Mouse (Mus musculus) G1E (cell line): ENCODE results near the gene Zfp512b. TPM values are rescaled to one million over a fixed set of nuclear protein-coding genes. Genes with fewer than 3 reads are reported as not detected.

ENCODE experiments used
- ATAC-seq: 2 replicates; pipeline ENCODE4 v1.8.0; 2016; ENCODE audit warnings: mild to moderate bottlenecking; ENCODE audit not compliant: insufficient number of reproducible peaks, poor library complexity, low FRiP score, severe bottlenecking; ENCODE audit errors: extremely low read depth
- DNase-seq: peaks from one replicate; pipeline ENCODE4 v3.0.0; 2012; ENCODE audit warnings: low spot score
- H3K27me3 ChIP-seq: 2 replicates; pipeline ENCODE4 v1.6.1; 2012; ENCODE audit warnings: mild to moderate bottlenecking, low read length, inconsistent platforms; ENCODE audit not compliant: insufficient read depth
- H3K36me3 ChIP-seq: replicated peaks from 2 replicates; pipeline ENCODE3; 2012; ENCODE audit warnings: mild to moderate bottlenecking, inconsistent platforms
- H3K4me1 ChIP-seq: 2 replicates; pipeline ENCODE4 v1.6.1; 2012; ENCODE audit warnings: low read depth, low read length, inconsistent platforms, mixed read lengths; ENCODE audit not compliant: insufficient read depth
- H3K4me3 ChIP-seq: 2 replicates; pipeline ENCODE4 v1.5.1; 2012; ENCODE audit warnings: low read depth, mild to moderate bottlenecking, inconsistent platforms, low read length, moderate library complexity, mixed read lengths
- H3K9me3 ChIP-seq: replicated peaks from 2 replicates; pipeline ENCODE4 v1.6.1; 2012; ENCODE audit warnings: inconsistent platforms
- CTCF ChIP-seq: IDR thresholded peaks from 2 replicates; pipeline ENCODE4 v1.5.1; 2012; ENCODE audit warnings: low read depth, low read length, inconsistent platforms, mixed read lengths
- GATA1 ChIP-seq: IDR thresholded peaks from 2 replicates; pipeline ENCODE4 v1.6.1; 2012; ENCODE audit warnings: borderline replicate concordance, low read length, inconsistent platforms, mixed read lengths
- GATA2 ChIP-seq: IDR thresholded peaks from 2 replicates; pipeline ENCODE4 v1.6.1; 2012; ENCODE audit warnings: low read depth, low read length, inconsistent platforms, borderline replicate concordance
- POLR2AphosphoS5 ChIP-seq: IDR thresholded peaks from 2 replicates; pipeline ENCODE4 v1.6.1; 2012; ENCODE audit warnings: low read depth, low read length, inconsistent platforms; ENCODE audit not compliant: insufficient replicate concordance
- TAL1 ChIP-seq: conservative IDR thresholded peaks from 2 replicates; pipeline ENCODE4 v1.6.1; 2012; ENCODE audit warnings: low read depth, low read length, inconsistent platforms, mixed read lengths
- polyA plus RNA-seq: library from polyadenylated mRNA; stranded (reverse); fragments of >175 nt; gene quantifications from 2 replicates; pipeline ENCODE4 v1.2.3, GENCODE M21; 2012
- total RNA-seq, 2 experiments: library from RNA; stranded (forward) in 1 of 2; stranded (reverse) in 1 of 2; fragments of 200-1000 nt in 1 of 2; fragments of >200 nt in 1 of 2; fragmentation: Nextera tagmentation in 1 of 2; gene quantifications; 2 replicates each; pipeline ENCODE4 v1.2.3; 2014 to 2017

Gene Zfp512b
- total and polyA plus RNA-seq, 3 experiments = 19.8 to 88.2 (median 40.5) TPM

GRCm38 (mm10) chr2:181585506-181585905 lies 7.1 kb downstream of the Zfp512b start:
- ATAC-seq = no peak
- TF ChIP-seq CTCF (no peak), GATA2 (no peak), GATA1 (no peak), TAL1 (no peak), POLR2AphosphoS5 (no peak)
- Histone ChIP-seq H3K36me3 (peaks cover 82% of the 10 kb centered on the region), H3K27me3 (no peaks in the 10 kb centered on the region), H3K4me3 (no peak overlapping the region), H3K9me3 (no peaks in the 10 kb centered on the region), H3K4me1 (peaks cover 53% of the 10 kb centered on the region)
- no peak for DNase-seq

- TF ChIP-seq GATA1 (no peak; the same call in 1 of the 2 replicates), CTCF (no peak), GATA2 (no peak), POLR2AphosphoS5 (no peak), TAL1 (no peak)
- Histone ChIP-seq H3K36me3 (peaks cover 80% of the 10 kb centered on the region), H3K4me1 (peaks cover 56% of the 10 kb centered on the region), H3K9me3 (no peaks in the 10 kb centered on the region), H3K27me3 (no peaks in the 10 kb centered on the region), H3K4me3 (no peak within 1 kb of the TSS)
- no peak for DNase-seq
- ATAC-seq = no peak
Observed at GRCm38 (mm10) chr2:181584411-181584942, 8.1 kb downstream of the Zfp512b start, which contains the start of gene Uckl1. TSS of gene Uckl1 (minus strand) at chr2:181584892.

- TF ChIP-seq POLR2AphosphoS5 = no peak
- TF ChIP-seq GATA2 = no peak
- no peak for TF ChIP-seq CTCF
- no peak for TF ChIP-seq TAL1
- no peak for TF ChIP-seq GATA1
- Histone ChIP-seq H3K4me1 (peaks cover 62% of the 10 kb centered on the region), H3K9me3 (no peaks in the 10 kb centered on the region), H3K36me3 (peaks cover 80% of the 10 kb centered on the region), H3K27me3 (no peaks in the 10 kb centered on the region), H3K4me3 (no peak overlapping the region)
- ATAC-seq (no peak), DNase-seq (no peak)
Observed at GRCm38 (mm10) chr2:181583460-181584257, 8.9 kb downstream of the Zfp512b start.

GRCm38 (mm10) chr2:181582939-181583338 lies 9.7 kb downstream of the Zfp512b start:
- TF ChIP-seq POLR2AphosphoS5 (no peak), TAL1 (no peak), CTCF (no peak), GATA2 (no peak), GATA1 (no peak)
- Histone ChIP-seq H3K36me3 (peaks cover 74% of the 10 kb centered on the region), H3K4me3 (no peak overlapping the region), H3K27me3 (no peaks in the 10 kb centered on the region), H3K9me3 (no peaks in the 10 kb centered on the region), H3K4me1 (peaks cover 62% of the 10 kb centered on the region)
- no peak for DNase-seq
- ATAC-seq = no peak

GRCm38 (mm10) chr2:181582358-181582757 lies 10.2 kb downstream of the Zfp512b start:
- peaks cover 69% of the 10 kb centered on the region for H3K36me3 ChIP-seq
- no peaks in the 10 kb centered on the region for H3K9me3 ChIP-seq
- DNase-seq (no peak), ATAC-seq (no peak)
- TF ChIP-seq POLR2AphosphoS5 (no peak), TAL1 (no peak), CTCF (no peak), GATA2 (no peak), GATA1 (no peak)
- peaks cover 66% of the 10 kb centered on the region for H3K4me1 ChIP-seq
- no peaks in the 10 kb centered on the region for H3K27me3 ChIP-seq
- no peak overlapping the region for H3K4me3 ChIP-seq

- no peaks in the 10 kb centered on the region for H3K27me3 ChIP-seq
- H3K4me1 ChIP-seq = peaks cover 74% of the 10 kb centered on the region
- TF ChIP-seq GATA1 = no peak
- TF ChIP-seq GATA2 = no peak
- TF ChIP-seq TAL1 = no peak
- TF ChIP-seq POLR2AphosphoS5 = no peak
- TF ChIP-seq CTCF = no peak
- peak overlapping the region; percentile 83 for H3K4me3 ChIP-seq
- ATAC-seq (peak; percentile 4; the same call in 1 of the 2 replicates), DNase-seq (peak; percentile 92)
- peaks cover 68% of the 10 kb centered on the region for H3K36me3 ChIP-seq
- H3K9me3 ChIP-seq = no peaks in the 10 kb centered on the region
Observed at GRCm38 (mm10) chr2:181581402-181582120, 11.0 kb downstream of the Zfp512b start.
